Mouse (Mus musculus): ENCODE results near the gene Gm20388.

DNA sequence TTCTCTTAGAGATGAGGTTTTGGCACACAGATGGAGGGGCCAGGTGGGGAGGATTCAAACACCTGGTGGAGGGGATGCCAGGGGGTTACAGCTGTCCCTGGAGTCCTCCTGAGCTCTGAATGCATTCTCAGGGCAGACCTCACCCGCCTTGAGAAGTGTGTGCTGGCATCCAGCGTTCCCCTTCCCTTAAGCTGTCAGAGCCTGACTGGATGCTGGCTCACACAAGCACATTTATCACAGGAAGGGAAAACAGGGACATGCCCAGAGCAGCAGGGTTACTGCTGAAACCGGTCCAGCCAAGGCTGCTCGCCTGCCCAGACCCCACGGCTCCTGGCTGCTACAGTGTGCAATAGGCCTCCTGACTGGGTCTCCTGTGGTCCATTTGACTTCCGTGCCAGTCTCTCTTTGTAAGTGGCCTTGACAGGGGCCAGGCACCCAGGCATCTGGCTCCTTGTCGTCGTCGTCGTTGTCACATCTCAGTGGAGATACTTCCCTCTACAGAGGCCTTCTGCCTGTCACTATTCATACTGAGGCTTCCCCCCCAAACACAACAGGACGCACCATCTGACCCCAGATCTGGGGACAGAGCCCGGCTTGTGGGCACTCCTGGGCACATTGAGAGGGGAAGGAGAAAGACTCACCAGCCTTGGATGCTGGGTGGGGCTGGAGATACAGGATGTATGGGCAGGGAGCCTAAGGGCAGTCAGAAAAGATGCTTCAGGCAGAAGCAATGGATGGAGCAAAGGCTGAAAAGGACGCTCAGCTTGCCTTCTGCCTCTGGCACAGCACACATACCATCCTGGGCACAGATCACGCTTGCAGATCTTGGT, 2810.4 kb downstream of the Gm20388 start:
- TF ChIP-seq MAFK (IDR thresholded peaks at IDR 0.05; ENCODE audit: insufficient read depth, low read depth, low read length) (no peak), ZNF384 (IDR thresholded peaks at IDR 0.05; ENCODE audit: low read depth, low read length) (no peak)
